Mouse (Mus musculus): ENCODE results near the gene Cyb5b.

Gene Cyb5b

DNA sequence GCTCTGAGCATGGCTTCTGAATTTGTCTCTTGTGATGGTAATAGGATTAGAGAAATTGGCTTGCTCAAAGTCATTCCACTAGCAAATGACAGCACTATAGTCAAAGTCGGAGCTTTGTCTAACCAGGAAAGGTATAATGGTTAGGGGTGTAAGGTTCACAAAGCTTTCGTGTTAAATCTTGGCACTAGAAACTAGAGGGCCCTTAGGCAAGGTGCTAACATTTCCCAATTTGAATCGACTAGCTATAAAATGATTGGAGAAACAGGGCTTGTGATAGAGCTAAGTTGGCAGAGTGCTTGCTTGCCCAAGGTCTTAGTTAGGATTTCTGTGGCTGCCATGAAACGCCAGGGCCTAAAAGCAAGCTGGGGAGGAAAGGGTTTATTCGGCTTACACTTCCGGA lies 20.4 kb upstream of the Cyb5b start:
- DNase-seq (ENCODE audit: low spot score) = no peak

DNA sequence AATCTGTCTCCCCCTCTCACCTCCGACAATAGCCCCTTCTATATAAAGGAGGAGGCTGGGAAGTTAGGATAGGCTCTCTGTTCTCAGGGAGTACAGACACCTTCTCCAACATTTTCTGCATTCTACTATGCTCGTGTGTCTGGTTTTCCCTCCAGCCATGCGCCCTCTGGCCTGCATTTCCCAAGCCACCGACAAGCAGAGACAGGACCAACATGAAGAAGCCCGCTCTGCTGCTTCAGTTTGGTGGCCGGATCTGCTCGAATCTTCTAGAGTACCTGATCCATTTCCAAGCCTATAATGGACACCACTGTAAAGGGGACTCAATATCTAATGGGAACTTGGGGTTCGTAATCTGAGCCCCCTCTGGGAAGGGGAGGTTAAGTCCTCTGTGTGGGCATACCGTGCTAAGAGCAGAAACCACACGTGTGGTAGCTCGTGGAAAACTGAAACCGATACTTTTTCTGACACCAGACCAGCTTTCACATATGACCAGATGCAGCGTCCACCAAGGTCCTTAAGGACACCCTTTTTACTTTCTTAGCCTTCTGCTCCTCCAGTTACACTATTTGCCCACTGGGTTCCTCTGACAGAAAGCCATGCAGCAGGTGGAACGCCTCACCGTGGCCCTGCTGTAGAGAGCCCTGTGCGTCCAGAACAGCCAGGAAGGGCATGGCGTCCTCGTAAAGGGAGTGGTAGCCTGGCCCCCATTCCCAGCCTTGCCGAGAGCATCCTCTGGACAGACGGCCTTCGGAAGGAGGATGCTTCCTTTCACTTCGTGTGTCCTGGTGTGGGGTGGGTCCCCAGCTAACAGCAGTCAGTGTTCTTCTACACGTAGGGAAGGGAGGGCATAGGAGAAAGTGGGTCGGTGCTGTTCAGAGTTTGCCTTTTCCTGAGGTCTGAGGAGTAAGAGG lies 17.6 kb upstream of the Cyb5b start:
- no peak for DNase-seq (ENCODE audit: low spot score)

DNA sequence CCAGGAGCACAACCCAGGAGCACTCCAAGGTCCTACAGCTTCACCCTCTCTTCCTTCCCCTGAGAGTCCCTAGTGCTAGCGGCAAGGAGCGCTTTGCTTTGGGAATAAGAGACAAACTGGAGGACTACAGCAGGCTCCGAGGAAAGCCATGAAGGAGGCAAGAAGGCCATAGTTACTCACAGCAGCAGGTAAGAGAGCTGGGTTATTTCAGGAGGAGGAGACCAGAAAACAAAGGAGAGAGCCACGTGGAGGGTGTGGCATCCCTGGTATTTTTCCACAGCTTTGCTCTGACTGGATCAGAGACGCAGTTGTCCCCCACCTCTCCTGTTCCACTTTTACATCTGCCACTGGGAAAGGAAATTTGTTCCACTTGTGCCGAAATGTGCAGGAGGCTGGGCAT lies 16.6 kb upstream of the Cyb5b start:
- DNase-seq (ENCODE audit: low spot score) = no peak

DNA sequence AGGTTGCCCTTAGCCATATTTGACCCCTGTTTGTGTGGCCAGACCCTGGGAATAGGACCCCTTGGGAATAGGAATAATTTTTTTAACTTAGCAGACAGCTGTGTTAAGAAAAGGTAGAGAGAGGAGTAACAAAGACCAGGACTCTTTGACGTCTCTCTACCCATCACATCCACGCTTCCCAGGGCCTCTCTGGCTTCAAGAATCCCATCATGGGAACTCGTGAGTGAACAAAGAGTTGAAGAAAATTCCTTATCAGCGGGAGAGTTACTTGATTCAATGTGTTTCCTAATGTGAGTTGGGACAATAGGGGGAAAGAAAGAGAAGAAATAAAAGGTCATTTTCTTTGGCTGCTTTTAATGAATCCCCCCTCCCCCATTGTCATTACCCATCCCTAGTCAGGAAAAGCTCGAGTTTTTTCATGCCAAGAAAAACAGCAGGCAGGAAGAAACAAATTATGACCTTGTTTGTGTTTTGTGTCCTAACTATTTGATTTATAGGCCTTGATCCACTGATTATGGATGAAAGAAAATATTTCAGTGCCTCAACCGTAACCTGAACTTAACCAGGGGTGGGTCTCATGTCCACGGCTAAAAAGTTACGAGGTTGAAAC lies 14.3 kb upstream of the Cyb5b start:
- DNase-seq (ENCODE audit: low spot score) = no peak

DNA sequence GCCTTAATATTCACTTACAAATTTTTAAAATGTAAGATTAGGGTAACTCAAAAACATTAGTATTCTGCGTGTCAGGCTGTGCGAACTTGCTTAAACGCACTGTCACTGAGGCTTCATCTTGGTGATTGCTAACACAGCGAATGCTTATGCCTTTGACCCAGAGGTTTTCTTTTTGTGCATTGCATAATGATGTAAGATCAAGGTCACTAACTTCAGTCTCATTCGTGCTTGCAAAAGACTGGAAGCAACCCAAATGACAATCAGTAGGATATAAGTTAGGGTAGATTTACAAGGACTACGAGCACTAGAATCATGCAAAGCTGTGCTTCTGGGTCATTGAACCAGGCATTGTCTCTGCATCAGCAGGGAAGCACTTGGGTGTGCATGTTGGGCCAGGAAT lies 12.8 kb upstream of the Cyb5b start:
- DNase-seq (ENCODE audit: low spot score) = no peak

DNA sequence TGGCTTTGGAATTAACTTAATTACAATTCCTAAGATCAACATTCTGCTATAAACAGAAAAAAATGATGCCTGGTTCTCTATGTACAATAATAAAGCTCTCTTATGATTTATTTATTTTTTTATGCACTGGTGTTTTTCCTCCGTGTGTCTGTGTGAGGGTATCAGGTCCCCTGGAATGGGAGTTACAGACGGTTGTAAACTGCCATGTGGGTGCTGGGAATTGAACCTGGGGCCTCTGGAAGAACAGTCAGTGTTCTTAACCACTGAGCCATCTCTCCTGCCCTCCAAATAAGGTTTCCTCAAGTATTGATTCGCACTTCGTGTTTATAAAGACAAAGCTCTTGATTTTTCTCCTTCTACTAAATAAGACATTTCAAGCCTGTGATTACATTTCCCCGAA lies 12.1 kb upstream of the Cyb5b start:
- no peak for DNase-seq (ENCODE audit: low spot score)

DNA sequence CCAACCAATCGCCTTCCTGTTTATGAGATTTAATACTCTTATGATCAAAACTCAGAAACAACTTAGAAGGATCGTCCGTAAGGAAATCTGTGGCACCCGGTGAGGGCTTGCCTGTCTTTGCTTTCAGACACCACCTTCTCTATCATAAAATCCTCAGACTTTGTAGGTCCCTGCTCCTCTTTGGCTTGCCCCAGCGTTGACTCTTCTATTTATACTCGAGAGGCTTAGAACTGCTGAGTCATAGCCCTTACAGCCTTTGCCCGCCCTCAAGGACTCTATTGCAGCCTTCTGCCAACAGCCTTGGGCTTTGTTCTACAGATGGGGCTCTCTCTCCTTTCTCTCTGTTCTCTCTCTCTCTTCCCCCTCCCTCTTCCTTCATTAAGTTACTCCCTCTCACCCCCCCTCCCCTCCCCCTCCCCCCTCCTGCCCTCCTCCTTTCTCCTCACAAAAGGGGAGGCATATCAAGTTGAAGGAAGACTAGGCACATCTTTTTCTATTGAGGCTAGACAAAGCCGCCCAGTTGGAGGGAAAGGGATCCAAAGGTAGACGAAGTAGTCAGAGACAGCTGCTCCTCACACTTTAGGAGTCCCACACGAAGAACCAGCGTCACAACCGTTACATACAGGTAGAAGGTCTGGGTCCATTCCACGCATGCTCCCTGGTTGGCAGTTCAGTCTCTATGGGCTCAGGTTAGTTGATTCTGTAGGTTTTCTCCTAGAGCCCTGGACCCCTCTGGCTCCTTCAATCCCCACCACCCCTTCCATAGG lies 10.6 kb upstream of the Cyb5b start:
- no peak for DNase-seq (ENCODE audit: low spot score)

DNA sequence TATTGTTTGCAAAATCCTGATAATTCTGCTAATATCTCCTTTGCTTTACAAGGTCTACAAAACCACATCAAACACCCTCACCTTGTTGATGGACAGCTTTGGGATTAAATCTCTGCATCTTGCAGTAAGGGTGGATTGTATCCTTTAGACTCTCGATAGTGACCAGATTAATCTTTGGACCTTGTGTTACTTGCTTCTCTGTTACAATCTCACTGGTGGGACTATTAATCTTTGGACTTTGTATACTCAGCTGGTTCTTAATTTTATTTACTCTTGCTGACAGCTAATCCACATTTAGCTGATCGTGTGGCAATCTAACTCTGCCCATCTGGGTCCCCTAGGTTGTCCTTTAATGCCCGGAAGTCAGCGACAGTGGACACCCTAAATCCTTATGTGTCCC lies 7.9 kb upstream of the Cyb5b start:
- DNase-seq (ENCODE audit: low spot score) = no peak

DNA sequence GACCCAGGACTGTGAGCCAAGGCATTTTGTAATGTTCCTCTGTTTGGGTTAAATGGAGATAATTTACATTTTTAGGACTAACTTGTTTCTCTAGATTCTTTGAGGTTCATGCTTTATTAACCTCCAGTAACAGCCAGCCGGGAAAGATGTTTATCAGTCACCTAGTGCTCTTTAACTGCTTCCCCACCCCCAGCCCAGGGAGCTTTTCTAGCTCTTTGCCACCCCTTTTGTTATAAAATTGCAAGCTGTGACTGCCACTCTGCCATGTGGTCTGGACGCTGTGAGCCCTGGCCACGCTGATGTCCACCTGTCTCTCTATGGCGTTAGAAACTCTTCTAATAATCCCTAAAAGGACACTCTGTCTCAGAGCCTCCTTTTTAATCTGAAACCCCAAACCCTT lies 6.9 kb upstream of the Cyb5b start:
- no peak for DNase-seq (ENCODE audit: low spot score)

DNA sequence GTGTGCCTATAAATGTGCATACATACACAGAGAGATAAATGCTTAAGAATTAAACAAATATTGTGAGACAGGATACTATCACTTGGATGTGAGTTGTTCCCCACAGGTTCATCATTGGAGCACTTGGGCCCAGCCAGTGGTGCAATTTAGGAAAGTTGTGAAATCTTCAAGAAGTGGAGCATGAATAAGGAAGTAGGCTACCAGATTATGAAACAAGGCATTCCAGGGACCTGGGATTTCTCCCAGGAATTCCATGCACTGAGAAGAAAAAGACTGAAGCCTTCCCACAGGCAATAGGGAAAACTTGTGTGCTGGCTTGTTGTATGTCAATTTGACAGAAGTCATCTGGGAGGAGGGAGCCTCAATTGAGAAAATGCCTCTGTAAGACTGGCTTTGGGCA lies 4.3 kb upstream of the Cyb5b start:
- no peak for DNase-seq (ENCODE audit: low spot score)

DNA sequence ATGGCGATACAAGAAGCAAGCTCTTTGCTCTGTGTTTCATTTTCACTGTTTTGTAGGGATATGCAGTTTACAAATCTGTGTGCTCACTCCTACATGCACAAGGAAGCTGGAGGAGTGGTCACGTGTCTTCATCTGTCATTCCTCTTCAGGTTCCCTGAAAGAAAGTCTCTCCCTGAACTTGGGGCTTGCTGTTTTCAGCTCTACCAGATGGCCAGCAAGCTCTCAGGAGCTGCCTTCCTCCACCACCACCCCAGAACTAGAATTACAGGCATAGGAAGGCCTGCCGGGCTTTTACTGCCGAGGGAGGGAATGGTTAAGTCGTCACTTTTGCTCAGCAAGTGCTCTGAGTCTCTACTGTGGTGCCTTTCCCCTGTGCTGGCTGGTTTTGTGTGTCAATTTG lies 1.6 kb upstream of the Cyb5b start:
- no peak for DNase-seq (ENCODE audit: low spot score)

DNA sequence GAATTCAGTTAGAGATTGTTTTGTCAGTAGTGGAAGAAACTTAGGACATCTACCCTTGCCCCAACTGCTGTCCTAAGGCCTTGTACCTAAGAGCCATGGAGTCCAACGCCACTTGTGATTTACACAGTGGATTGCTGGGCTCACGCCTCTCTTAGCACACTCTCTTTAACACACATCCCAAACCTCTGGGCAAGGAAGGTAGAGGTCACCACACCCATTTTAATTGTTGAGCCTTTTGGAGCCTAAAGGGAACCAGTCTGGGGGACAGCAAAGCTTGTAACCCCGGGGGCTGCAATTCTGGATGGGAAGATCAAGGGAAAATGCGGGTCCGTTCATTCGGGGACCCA lies 410 bp upstream of the Cyb5b start:
- no peak for DNase-seq (ENCODE audit: low spot score)

DNA sequence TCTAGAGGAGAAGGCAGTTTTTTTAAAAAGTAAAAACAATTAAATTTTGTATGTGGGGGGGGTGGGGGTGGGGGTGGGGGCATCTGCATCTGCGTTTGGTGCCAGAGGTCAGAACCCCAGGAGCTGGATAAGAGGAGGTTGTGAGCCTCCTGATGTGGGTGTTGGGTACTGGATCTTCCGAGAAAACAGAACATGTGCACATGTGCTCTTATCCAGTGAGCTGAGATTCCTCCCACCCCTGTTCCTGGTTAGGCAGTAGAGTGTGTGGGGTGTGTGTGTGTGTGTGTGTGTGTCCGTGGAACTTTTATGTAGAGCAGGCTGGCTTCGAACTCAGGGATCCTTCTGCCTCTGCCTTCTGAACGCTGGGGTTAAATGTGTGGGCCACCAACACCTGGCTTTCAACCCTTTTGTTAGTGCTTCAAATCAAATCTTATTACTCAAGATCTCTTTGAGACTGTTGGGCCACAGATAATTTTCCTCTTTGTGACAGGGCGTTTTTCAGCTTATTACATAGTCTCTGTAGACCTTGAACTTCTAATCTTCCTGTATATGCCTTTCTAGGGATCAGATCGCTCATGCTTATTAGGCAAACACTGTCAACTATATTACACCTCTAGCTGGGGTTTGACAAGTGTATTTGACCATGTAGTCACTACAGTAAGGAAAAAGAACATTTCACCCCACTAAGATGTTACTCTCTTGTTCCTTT lies 926 bp downstream of the Cyb5b start:
- no peak for DNase-seq (ENCODE audit: low spot score)

DNA sequence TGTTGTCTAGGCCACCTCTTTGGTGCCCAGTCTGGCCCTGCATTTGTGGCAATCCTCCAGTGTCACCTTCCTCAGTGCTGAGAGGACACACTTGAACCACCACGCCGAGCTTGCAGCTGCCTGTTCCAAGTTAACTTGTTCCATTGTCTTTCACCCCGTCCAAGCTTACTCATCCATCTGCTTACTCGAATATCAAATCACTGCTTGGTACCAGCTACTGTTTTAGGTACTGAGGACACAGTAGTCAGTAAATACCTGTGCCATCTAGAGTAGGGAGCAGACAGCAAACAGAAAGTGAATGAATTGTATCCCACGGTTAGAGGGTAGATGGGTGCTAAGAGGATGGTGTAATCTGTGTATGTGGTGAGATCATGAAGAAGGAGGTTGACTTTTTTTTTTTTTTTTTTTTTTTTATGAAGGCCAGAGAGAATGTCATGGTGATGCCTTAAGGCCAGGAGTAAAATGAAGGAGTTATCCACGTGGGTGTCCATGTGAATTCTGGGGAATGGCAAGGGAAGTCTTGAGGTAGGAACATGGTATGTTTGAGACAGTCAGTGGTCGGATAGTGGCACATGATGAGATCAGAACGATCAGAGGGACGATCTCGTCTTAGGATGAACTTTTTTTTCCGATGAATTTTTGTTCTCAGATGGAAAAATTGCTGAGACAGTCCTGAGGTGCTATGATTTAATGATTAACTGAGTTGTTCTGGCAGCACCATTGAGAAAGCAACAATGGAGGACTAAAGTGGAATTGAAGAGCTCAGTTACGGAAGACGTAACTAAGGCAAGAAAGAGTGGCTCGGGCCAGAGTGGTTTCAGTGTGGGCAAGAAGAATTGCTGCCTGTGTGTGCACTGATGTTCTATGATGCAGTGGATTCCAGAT lies 3.1 kb downstream of the Cyb5b start:
- no peak for DNase-seq (ENCODE audit: low spot score)

DNA sequence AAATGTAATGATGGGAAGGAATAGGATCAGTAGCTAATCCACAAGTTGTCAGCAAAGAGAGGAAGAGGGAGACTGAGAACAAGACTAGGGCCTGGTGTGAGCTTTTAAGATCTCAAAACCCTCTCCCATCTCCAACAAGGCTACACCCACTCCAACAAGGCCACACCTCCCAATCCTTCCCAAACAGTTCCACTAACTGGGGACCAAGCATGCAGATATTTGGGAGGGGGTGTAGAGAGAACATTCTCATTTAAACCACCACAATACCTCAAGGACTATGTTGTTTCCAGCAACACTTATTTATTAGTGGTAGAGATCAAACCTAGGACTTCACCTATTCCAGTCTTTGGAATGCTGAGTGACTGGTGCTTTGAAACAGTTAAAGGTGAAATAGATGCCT lies 6.4 kb downstream of the Cyb5b start:
- DNase-seq (ENCODE audit: low spot score) = no peak

DNA sequence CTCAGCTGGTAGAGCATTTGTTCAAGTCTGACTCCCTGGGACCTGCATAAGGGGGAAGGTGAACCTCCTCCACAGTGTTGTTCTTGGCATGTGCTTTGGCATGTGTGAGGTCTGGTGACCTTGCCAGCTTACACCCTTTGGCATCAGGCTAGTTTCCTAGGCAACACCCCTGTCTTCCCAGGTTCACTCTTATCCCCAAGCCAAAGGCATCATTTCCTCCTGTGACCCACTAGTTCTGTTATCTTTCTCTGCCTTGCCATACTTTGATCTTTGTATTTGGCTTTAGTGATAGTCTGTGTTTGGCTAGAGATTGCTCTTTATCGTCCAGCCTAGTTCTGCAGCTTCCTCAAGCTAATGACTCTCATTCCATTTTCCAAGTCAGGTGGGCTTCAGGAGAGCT lies 7.4 kb downstream of the Cyb5b start:
- no peak for DNase-seq (ENCODE audit: low spot score)

DNA sequence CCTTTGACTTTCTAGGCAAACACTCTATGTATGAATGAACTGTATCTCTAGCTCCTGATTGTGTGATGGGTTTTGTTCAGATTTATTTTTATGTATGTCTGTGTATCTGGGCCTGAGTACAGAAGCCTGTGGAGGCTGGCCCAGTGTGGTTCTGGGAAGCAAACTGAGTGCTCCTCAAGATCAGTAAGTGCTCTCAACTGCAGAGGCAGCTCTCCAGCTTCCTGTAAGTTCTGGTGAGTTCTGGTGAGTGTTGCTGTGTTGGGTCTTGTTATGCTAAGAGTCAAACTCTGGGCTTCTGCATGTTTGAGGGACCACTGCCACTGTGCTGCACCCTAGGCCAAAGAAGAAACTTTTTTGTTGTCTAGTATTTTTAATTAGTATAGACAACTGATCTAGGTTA lies 8.4 kb downstream of the Cyb5b start:
- no peak for DNase-seq (ENCODE audit: low spot score)

DNA sequence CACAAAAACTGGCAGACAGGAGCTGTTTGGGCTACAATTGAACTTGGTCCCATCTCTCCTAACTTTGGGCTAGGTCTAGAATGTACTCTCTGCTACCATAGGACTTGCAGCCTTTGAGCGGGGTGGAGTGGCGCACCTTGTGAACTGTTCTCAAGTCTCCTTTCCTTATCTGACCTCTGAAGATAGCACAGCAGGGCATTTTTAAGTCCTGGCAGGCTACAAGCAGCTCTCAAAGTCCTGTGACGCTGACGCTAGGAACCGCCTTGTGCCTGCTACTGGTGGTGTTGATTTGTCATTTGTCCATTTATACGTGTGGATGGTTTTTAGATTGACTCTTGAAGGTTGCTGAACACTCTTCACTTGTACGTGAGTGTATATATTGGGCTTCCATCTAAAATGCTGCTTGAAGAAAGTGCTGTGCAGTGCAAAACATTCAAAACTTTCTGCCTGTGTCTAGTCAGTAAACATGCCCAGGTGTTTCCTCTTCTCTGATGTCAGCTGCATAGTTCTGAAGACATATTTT lies 13.9 kb downstream of the Cyb5b start:
- DNase-seq (ENCODE audit: low spot score) = no peak

DNA sequence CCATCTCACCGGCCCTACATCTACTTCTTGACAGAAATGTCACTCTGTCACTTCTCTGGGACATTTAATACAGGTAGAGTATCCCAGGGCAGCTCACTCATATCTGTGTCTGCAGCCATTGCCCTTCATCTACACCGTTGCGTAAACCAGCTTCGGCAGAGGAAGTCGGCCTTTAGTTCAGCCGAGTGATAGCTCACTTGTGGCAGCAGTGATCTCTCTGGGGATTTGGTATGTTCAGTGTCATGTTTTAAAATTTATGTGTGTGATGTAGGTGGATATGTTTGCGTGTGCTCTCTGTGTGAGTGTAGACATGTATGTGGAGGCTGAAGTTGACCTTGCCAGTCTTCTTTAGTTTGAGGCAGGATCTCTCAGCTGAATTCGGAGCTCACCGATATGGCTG lies 15.3 kb downstream of the Cyb5b start:
- DNase-seq (ENCODE audit: low spot score) = no peak

DNA sequence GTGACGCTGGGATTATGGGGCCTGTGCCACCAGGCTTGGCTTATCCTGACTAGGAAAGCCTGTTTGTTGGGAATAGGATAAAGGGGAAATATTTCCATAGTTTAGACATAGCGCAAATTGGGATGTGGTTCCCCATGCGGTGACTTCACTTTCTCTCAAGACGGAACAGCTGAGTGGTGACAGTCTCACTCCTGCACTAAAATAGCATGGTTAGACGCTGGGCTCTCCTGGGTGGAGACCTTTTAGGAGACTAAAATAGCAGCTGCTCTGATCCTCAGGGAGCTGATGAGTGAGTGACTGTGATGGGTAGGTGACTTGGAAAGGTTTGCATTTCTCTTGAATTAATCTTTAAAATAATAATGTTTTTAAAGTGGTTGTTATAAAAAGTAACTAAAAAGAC lies 17.4 kb downstream of the Cyb5b start:
- DNase-seq (ENCODE audit: low spot score) = no peak

DNA sequence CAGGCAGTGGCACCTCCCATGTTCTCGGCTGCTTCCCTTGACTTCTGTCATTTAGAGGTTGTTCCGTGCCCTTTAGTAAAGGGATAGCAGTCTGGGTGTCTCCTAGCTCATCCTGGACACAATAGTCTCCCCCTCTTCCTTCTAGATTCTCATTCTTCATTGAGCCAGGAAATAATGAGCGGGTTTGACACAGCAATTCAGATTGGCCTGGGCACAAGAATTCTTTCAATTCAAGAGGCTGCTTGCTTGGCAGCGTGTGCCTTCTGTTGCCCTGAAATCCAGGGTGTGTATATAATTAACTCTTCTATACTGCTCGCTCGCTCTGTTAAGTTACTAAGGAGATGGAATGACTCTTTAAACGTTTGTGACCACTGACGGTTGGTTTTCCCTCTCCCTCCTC lies 21.7 kb downstream of the Cyb5b start:
- no peak for DNase-seq (ENCODE audit: low spot score)

Measured in spleen, adult 12 weeks (tissue).